Mouse (Mus musculus): ENCODE measurements around the gene Gm43552.

- no peak for TF ChIP-seq GATA1 (IDR thresholded peaks at IDR 0.05; ENCODE audit: low read length)
- no peak for TF ChIP-seq TAL1 (IDR thresholded peaks at IDR 0.05; ENCODE audit: low read length)
Measured at GRCm38 (mm10) chr5:65482996-65483395, 9.6 kb downstream of the Gm43552 start.
